Mouse (Mus musculus): Measurements from ENCODE around the gene Ftcd. TPM values are rescaled to one million over a fixed set of nuclear protein-coding genes. Genes with fewer than 3 reads are reported as not detected.

The Ftcd gene
- polyA plus RNA-seq, 1 experiment = not detected

DNA sequence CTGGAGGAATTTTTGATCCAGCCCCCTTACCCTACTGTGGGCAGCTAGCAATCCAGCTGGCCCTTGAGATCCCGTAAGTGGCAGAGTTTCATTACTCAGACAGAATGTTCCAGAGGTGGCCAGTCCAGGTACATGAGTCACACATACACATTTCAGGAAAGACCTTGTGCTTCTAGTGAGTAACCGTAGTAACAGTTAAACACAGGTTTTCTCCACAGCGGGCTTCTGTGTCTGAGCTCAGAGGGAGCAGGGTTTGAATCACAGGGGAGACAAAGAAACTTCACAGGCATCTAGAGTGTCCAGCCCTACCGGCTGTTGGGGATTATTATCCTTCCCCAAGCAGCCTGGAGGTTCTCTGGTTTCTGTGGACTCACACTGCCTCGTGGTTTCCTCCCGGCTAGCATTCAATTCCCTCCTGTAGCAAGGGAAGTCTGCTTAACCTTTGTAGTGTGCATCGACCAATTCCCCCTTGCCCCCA is 58.7 kb downstream of the Ftcd start:
- no peak overlapping the region for H3K27ac ChIP-seq (ENCODE audit: insufficient read depth, low read length)
- TF ChIP-seq POLR2A (IDR thresholded peaks at IDR 0.05; ENCODE audit: borderline replicate concordance, insufficient read depth, low read length) = no peak
- TF ChIP-seq CTCF (IDR thresholded peaks at IDR 0.05; ENCODE audit: borderline replicate concordance, insufficient read depth, low read depth, low read length) = no peak
- DNase-seq = no peak
- no peak overlapping the region for H3K4me3 ChIP-seq (replicated peaks; ENCODE audit: insufficient read depth, low read depth, low read length)
- no peaks in the 10 kb centered on the region for H3K4me1 ChIP-seq (ENCODE audit: control insufficient read depth, insufficient read depth, low read length)
- 51% methylated on average over 7 of the region's 7 CpGs for WGBS
- no peaks in the 10 kb centered on the region for H3K27me3 ChIP-seq (ENCODE audit: control insufficient read depth, insufficient read depth, low read length)

DNA sequence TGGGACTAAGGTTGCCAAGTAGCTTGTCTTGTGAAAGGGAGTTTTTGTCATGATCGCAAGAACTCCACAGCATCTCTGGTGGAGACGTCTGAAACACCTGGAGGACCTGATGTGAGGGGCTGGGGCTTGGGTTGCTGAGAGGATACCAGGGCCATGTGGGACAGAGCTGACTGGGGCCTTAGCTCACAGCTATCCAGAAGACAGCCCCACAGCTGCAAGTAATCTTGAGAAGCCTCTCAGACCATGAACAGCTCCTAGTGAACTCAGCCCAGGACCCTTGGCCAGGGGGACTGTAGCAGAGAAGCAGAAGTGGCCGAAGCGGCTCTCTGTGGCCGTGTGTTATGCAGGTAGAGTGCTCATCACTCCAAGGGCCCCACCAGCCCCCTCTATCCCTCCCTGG is 59.1 kb downstream of the Ftcd start:
- no peak overlapping the region for H3K4me3 ChIP-seq (replicated peaks; ENCODE audit: insufficient read depth, low read depth, low read length)
- no peaks in the 10 kb centered on the region for H3K27me3 ChIP-seq (ENCODE audit: control insufficient read depth, insufficient read depth, low read length)
- DNase-seq = no peak
- no peak overlapping the region for H3K27ac ChIP-seq (ENCODE audit: insufficient read depth, low read length)
- no peaks in the 10 kb centered on the region for H3K4me1 ChIP-seq (ENCODE audit: control insufficient read depth, insufficient read depth, low read length)
- TF ChIP-seq CTCF (IDR thresholded peaks at IDR 0.05; ENCODE audit: borderline replicate concordance, insufficient read depth, low read depth, low read length) = no peak
- TF ChIP-seq POLR2A (IDR thresholded peaks at IDR 0.05; ENCODE audit: borderline replicate concordance, insufficient read depth, low read length) = no peak
- WGBS = 91% methylated on average over 5 of the region's 5 CpGs

DNA sequence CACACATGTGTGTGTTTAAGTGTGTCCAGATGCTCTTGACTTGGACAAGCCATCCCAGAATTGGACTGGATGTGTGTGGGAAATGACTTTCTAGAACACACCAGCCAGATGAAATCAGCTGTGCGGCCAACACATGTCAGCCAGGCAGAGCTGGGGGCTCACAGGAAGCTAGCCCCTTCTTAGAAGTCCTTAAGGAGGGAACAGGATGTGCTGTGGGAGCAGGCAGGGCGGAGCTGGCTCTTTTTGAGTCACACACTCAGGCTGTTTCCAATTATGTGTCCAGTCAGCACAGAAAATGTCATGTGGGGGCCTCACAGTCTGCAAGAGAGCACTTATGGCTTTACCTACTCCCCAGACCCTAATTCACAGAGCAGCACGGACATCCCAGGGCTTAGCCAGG is 60.6 kb downstream of the Ftcd start:
- TF ChIP-seq POLR2A (IDR thresholded peaks at IDR 0.05; ENCODE audit: borderline replicate concordance, insufficient read depth, low read length) (no peak), CTCF (IDR thresholded peaks at IDR 0.05; ENCODE audit: borderline replicate concordance, insufficient read depth, low read depth, low read length) (no peak)
- no peak for DNase-seq
- Histone ChIP-seq H3K4me3 (replicated peaks; ENCODE audit: insufficient read depth, low read depth, low read length) (no peak overlapping the region), H3K27me3 (ENCODE audit: control insufficient read depth, insufficient read depth, low read length) (no peaks in the 10 kb centered on the region), H3K4me1 (ENCODE audit: control insufficient read depth, insufficient read depth, low read length) (no peaks in the 10 kb centered on the region), H3K27ac (ENCODE audit: insufficient read depth, low read length) (no peak overlapping the region)
- 75% methylated on average over 3 of the region's 3 CpGs for WGBS

DNA sequence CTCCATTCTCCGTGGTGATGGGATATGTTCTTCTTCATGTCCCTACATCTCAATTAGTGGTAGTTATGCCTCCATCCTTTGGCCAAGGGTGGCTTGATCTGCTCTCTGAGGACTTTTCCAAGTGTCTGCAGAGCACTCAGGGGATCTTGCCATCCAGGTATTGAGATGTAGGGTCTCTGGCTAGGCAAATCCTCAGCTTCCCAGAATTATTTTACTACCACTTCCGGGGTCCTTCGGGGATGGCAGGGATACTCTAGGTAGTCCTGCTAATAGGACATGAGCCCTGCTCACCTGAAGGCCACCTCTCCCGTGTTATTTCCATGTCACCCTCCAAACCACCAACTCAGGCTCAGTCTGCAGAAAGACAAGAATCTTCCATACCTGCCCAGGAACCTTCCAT is 61.2 kb downstream of the Ftcd start:
- WGBS = 86% methylated on average over 4 of the region's 4 CpGs
- Histone ChIP-seq H3K4me3 (replicated peaks; ENCODE audit: insufficient read depth, low read depth, low read length) (no peak overlapping the region), H3K27me3 (ENCODE audit: control insufficient read depth, insufficient read depth, low read length) (no peaks in the 10 kb centered on the region), H3K4me1 (ENCODE audit: control insufficient read depth, insufficient read depth, low read length) (no peaks in the 10 kb centered on the region), H3K27ac (ENCODE audit: insufficient read depth, low read length) (no peak overlapping the region)
- DNase-seq = no peak
- TF ChIP-seq POLR2A (IDR thresholded peaks at IDR 0.05; ENCODE audit: borderline replicate concordance, insufficient read depth, low read length) (no peak), CTCF (IDR thresholded peaks at IDR 0.05; ENCODE audit: borderline replicate concordance, insufficient read depth, low read depth, low read length) (no peak)

Other genes with a start within 250 kb of the Ftcd start
- gene Dip2a, start 230.4 kb upstream of the Ftcd start, polyA plus RNA-seq (2012; rRNA removed) = 68.2 and 80.4 TPM in 2 replicates
- gene AC141477.1, start 135.2 kb upstream of the Ftcd start, polyA plus RNA-seq (2012; rRNA removed) = not detected in 2 replicates
- gene Pcnt, start 132.9 kb upstream of the Ftcd start, polyA plus RNA-seq (2012; rRNA removed) = 31.3 and 35.5 TPM in 2 replicates
- gene 2610028H24Rik, start 126.6 kb upstream of the Ftcd start, polyA plus RNA-seq (2012; rRNA removed) = not detected in 2 replicates
- gene Mcm3ap, start 106.7 kb upstream of the Ftcd start, polyA plus RNA-seq (2012; rRNA removed) = 51.5 and 54.4 TPM in 2 replicates
- 3.7 and 4.2 TPM in 2 replicates for gene Ybey, start 106.5 kb upstream of the Ftcd start, polyA plus RNA-seq (2012; rRNA removed)
- gene Lss, start 44.1 kb upstream of the Ftcd start, polyA plus RNA-seq (2012; rRNA removed) = 30.5 and 32.2 TPM in 2 replicates
- gene Spatc1l, start 13.4 kb upstream of the Ftcd start, polyA plus RNA-seq (2012; rRNA removed) = 0.44 and 0.64 TPM in 2 replicates
- gene Col6a2, start 48.0 kb downstream of the Ftcd start, polyA plus RNA-seq (2012; rRNA removed) = 2.9 and 4.0 TPM in 2 replicates
- gene Col6a1, start 150.5 kb downstream of the Ftcd start, polyA plus RNA-seq (2012; rRNA removed) = 13.0 and 13.2 TPM in 2 replicates

Data from cerebellum, adult 2 months (tissue).